Mouse (Mus musculus) gastrocnemius, postnatal 14 days (tissue): Measurements from ENCODE around the gene Ndufaf7. TPM values are rescaled to one million over a fixed set of nuclear protein-coding genes. Genes with fewer than 3 reads are reported as not detected.

Experiments
- DNase-seq: peaks from one replicate; pipeline ENCODE4 v3.0.0; 2021; ENCODE audit warnings: mixed read lengths
- intact Hi-C: fragments of 180-260 bp; cut with DNase I; formaldehyde crosslinking; loops from one replicate; pipeline ENCODE4 v1.15.1; 2025; ENCODE audit warnings: low total_unique reads
- total RNA-seq, 2 experiments: library from RNA; stranded (reverse); gene quantifications; 2 replicates each; pipeline ENCODE4 v1.2.3; 2021

The Ndufaf7 gene
- total RNA-seq, 2 experiments from 2014 or later: 28.0 to 29.7 TPM

GRCm38 (mm10) chr17:78952070-78952469 is 15.1 kb downstream of the Ndufaf7 start:
- intact Hi-C loops: no loop called here
- DNase-seq: no peak

DNA sequence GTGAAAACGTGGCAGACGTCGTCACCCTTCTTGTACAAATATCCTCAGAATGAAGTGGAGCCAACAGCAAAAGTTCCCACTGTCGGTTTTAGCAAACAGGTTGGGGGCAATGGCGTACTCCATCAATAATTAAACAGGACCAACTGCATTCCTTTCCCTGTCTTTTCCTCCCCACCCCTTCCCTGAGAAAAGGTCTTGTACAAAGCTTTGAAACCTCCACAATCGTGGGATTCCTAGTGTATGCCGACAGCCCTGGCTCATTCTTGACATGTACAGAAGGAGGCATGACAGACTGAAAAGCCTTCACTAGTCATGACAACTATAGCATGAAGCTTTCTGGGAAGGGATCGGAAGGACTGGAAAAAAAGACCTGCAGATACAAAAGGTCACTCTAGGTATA is 16.3 kb downstream of the Ndufaf7 start:
- no peak for DNase-seq
- intact Hi-C loops: no loop called here

GRCm38 (mm10) chr17:78959473-78959872 is 22.5 kb downstream of the Ndufaf7 start:
- DNase-seq: no peak
- intact Hi-C loops: no loop called here

DNA sequence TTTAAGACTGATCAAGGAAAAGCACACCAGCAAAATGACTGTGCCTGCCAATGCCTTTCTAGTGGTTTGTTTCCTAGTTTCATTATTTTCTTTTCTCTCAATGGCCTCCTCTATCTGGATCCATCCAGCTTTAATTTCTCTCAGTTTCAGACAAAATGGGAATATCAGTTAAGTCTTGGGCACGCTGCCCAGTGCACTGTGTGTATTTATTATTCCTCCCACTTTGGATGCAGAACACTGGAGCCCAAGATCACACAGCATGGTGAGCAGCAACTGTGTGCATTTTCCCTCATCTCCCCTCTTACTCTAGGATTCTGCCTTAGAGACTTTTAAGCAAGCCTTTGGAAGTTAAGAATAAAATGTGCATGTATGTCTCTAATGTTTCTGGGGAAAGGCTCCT is 27.5 kb downstream of the Ndufaf7 start:
- no peak for DNase-seq
- intact Hi-C loops: no loop called here

DNA sequence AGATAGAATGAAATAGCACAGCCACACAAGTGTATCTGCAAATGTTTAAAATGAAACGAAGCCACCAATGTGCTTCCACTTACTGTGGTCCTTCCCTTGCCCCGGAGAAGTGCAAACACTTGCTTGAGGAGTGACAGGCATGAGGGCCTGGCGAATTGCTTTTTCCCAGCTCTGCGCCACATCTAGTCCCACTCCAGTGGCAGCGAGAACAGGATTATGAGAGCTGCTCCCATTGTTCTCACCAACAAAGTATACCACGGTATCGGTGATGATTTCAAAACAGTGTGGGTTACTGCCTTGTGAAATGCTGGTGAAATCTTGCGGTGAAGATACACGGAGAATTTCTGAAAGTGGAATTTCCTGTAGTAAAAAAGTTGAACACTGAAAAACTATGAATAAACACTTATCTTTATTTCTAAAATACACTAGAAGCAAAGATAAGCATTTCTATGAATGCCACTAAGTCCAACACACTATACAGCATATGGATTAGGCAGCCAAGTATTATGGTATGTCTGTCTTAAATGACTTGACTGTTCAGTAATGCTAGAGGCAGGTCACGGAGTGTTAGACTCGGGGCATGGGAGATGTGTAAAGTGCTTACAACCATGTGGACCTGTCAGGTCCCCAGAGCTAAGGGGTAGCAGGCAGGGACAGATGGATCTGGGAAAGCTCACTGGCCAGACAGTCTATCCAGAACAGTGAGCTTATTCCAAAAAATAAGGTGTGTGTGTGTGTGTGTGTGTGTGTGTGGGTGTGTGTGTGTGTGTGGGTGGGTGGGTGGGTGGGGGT is 29.4 kb downstream of the Ndufaf7 start:
- no peak for DNase-seq
- intact Hi-C loops: no loop called here

DNA sequence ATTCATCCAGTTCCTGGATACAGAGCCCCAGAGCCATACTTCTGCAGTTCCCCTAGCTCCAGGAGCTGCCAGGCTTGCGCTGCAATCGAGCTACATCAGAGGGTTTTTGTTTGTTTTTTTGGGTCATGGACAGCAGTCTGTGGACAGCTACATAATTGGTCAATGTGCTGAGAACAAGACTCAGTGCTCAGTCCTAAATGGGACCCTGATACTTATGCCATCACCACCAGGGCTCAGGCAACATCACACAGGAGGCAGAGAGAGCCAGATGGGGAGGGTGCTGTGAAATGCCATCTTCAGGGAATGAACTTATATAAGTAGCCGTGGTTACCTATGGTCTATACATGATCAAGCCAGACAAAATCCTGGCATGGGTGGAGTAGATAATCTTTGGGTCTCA is 31.6 kb downstream of the Ndufaf7 start:
- intact Hi-C loops: no loop called here
- no peak for DNase-seq

DNA sequence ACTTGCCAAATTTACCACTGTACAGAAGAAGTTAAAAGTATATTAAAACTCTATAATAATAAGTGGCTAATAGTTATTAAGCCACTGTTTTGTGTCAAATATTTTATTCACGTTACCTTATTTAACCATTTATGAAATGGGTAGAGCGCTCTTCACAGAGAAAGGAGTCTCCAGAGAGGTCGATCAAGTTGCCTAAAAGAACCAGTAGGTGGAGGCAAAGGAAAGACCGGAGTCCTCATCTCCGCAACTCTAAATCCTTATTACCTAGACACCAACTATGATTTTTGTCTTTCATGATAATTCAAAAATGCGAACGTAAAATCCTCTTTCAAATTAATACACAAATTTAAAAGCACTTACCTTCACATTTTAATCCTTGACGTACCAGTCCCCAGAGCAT is 46.2 kb downstream of the Ndufaf7 start:
- intact Hi-C loops: no loop called here
- DNase-seq: no peak

DNA sequence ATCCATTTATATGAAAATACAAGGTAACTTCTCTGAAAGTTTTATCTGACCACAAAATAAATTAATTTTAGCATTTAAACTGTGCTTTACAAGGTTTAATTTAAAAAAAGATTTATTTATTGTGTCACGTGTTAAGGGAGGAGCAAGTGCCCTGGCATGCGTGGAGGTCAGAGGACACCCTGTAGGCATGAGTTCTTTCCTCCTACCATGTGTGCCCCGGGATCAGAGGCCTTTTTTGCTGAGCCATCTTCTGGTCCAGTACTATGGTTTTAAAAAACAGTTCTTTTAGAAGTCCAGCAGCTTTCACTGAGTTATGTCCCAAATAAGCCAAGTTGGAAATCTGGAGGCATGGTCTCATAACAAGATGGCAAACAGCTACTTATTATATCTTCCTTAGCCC is 46.8 kb downstream of the Ndufaf7 start:
- no peak for DNase-seq
- intact Hi-C loops: no loop called here

DNA sequence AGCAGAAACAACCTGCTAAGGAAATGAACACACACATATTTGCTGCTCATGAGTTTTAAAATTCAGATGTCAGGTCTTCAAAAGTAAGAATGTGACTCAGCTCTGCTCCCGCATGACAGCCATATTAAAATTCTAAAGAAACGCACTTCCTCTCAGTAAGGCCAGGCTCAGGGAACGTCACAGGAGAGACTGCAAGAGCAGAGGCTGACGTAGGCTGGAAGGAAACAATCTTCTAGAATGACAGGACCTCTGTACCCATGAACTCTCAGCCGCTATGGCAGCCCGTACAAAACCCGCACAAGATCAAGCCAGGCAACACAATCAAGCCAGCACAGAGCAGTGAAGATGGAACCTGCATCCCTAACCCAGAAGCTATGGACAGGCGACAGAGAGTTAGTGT is 52.1 kb downstream of the Ndufaf7 start:
- no peak for DNase-seq
- intact Hi-C loops: no loop called here

- intact Hi-C loops: no loop called here
- DNase-seq: no peak
These were observed 54.6 kb downstream of the Ndufaf7 start for GRCm38 (mm10) chr17:78991549-78991948.

DNA sequence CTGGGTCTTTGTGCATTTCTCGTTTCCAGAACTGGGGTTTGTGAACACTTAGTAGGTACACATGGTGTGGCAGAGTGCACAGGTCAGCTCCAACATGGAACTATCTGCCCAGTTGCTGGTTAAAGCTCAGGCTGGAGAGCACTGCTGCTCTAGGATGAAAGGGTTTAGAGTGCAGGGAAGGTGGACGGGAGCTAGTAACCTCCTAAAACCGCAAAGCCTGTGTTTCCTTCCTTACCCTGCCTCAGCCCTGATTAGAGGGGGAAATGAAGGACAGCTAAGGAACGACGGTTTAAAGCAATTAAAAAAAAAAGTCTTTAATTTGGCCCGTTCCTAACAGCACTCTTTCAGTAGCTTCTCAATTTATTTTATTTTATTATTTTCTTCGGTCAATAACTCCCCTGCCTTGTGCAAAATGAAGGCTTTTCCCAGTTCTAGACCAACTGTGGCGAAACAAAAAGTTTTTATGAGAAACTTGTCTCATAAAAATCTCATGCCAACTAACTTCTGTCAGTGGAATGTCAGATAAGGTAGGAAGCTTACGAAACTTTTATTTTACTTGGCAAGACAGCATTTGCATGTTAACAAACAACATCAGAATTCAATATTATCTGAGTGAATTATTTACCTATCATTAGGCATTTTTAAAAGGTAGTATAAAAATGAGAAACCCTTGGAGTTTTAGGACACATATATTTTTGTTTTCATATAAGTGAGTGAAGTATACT is 55.5 kb downstream of the Ndufaf7 start:
- DNase-seq: no peak
- intact Hi-C loops: no loop called here

DNA sequence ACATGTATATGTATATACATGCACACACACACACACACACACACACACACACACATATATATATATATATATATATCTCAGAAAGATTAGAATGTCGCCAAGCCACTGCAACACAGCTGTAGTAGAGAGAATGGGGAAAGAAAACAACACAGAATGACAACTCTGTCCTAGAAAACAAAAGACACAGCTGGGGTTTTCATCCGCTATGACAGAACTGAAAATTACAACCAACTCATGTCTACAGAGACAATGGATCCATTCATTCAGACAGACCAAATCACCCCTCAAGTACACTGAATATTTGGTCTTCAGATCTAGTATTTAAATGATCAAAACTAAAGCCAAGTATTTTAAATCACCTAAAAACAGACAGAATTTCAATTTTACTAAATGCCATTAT is 56.7 kb downstream of the Ndufaf7 start:
- intact Hi-C loops: no loop called here
- no peak for DNase-seq

- DNase-seq: no peak
- intact Hi-C loops: no loop called here
These were observed 57.4 kb downstream of the Ndufaf7 start for GRCm38 (mm10) chr17:78994382-78994781.

DNA sequence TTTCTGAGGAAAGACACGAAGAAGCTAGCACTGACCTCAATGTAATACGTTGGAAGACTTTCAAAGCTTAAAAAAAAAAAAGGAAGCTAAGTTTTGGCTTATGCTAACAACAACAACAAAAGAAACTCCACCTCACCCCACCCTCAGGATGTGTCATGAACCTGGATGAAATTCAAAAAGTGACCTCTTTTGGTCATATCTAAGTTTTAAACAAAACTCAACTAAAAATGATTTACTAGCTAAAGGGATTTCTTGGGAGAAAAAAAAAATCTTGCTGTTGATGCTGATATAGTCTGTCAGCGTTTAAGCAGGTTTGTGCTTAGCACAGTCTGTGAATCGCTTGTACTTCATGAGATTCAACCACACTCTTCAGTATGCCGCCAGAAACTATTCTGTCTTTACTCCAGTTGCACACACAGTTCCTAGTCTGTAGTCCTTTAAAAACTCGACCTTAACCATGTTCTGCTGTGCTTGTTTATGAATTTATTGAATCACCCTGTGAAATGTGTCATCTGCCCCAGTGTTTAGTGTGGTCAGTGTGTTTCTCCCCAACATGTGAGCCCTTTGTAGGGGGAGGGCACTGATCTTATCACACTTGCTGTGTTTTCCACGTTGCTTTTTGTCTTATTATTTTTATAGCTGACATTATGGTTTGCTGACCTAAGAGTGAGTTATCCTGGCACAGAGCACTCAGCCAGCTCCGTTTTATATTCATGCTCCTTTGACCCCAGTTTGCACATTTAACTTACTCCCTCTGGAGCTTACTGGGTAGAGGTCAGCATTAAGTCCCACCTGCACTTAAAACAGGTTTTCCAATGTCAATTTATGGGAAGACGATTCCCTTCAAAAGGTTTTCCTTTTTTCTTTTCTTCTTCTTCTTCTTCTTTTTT is 58.2 kb downstream of the Ndufaf7 start:
- intact Hi-C loops: no loop called here

More for the DNA sequence above, 58.2 kb downstream of the Ndufaf7 start:
- DNase-seq: no peak

Other genes with a start within 250 kb of the Ndufaf7 start
- 10 to 100 TPM in 1 of 2 experiments, 1 to 10 TPM in 1; 9.0 to 10.1 TPM for gene Strn, start 199.9 kb upstream of the Ndufaf7 start, total RNA-seq
- 10 to 100 TPM in 1 of 2 experiments, 1 to 10 TPM in 1; 8.8 to 10.3 TPM for gene Heatr5b, start 101.8 kb upstream of the Ndufaf7 start, total RNA-seq
- 10 to 100 TPM; 17.7 to 18.4 TPM for gene Gpatch11, start 101.6 kb upstream of the Ndufaf7 start, total RNA-seq
- gene Eif2ak2, start 54.6 kb upstream of the Ndufaf7 start, total RNA-seq: 1 to 10 TPM; 5.1 to 5.4 TPM
- gene Sult6b1, start 30.1 kb upstream of the Ndufaf7 start, total RNA-seq: not detected
- gene Cebpzos, start 20.6 kb upstream of the Ndufaf7 start, total RNA-seq: 10 to 100 TPM; 42.7 to 43.9 TPM
- 10 to 100 TPM; 16.0 to 16.9 TPM for gene Cebpz, start 70 bp upstream of the Ndufaf7 start, total RNA-seq
- 10 to 100 TPM; 11.7 to 13.3 TPM for gene Prkd3, start 83.7 kb downstream of the Ndufaf7 start, total RNA-seq
- 1 to 10 TPM; 8.3 to 8.4 TPM for gene Qpct, start 114.8 kb downstream of the Ndufaf7 start, total RNA-seq